Mouse (Mus musculus): ENCODE measurements around the gene Dph5.

The Dph5 gene

DNA sequence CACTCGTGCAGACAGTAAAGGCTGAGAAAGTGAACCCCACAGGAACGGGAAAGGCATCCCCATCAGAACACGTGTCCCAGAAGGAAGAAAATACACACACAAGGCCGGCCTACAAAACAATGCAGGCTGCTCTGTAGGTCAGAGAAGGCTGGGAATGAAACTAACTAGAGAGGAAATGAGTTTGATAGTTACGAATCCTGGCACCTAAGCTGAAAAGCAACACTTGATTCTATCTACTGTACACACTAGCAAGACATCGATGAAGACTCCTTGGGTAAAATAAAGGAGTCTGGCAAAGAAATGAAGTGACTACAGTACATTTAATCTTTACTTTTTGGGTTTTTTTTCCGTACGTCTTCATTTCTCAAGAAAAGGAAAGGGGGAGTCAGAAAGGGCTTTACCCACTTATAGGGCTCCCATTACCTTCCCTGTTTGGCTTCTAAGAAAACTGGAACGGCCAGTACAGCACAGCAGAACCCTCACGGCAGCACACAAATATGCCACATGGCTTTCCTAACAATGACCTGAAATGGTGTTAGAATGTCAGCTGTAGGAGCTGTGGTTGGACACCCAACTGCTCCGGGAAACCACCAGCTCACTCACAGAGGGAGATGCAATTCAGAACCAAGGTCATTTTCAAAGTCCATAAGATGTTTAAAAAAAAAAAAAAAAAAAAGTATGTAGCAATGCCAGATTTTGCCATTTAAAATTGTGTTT, 73.8 kb downstream of the Dph5 start:
- TF ChIP-seq GATA4 (IDR thresholded peaks at IDR 0.05; ENCODE audit: insufficient replicate concordance, low read length), result no peak

DNA sequence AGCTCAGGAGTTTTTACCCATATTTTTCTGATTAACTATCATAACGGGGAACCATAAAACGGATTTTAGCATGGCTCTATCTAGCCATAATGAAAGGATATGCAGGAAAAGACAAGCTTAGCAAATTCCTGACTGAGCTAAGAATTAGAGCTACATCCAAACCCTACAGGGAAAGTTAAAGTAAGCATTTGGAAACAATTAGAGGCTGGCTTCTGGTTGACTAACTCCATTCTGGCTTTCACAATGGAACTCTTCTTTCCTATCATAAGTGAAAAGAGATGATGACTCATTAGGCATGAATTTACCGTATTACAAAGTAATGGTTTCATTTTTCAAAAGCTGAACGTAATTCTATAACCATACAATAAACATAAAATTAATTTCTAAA, 74.4 kb downstream of the Dph5 start:
- no peak for TF ChIP-seq GATA4 (IDR thresholded peaks at IDR 0.05; ENCODE audit: insufficient replicate concordance, low read length)

DNA sequence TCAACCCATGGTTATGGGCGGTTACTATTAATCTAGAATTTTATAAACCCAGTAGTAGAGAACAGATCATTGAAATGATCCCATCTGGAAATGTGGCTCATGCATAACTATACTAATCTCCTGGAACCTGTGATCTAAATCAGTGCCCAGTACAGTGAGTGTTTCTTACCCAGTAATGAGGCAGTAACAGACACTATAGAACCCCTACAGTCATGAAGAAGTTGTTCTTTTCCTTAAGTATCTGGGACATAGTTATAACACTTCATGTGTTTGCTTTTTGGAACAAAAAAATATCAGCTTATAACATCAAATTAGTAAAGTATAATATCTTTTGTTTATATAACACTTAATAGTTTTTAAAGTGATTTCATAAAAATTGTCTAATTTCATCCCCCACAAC, 76.0 kb downstream of the Dph5 start:
- TF ChIP-seq GATA4 (IDR thresholded peaks at IDR 0.05; ENCODE audit: insufficient replicate concordance, low read length), result no peak

DNA sequence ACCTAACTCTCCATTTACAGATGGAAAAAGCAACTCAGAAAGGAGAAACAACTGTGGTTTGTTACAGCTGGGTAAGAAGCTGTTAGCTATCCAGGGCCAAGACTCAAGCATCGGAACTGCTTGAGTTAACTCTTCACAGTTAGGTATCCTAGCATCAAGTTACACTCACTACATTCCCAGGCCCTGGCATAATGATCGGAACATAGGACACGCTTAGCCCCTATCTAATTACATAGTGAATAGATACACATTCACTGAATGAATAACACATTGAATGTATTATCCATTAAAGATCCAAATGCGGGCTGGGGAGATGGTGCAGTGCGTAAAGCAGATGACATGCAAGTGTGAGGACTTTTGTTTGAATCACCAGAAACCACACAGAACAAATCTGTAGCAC, 76.4 kb downstream of the Dph5 start:
- no peak for TF ChIP-seq GATA4 (IDR thresholded peaks at IDR 0.05; ENCODE audit: insufficient replicate concordance, low read length)

DNA sequence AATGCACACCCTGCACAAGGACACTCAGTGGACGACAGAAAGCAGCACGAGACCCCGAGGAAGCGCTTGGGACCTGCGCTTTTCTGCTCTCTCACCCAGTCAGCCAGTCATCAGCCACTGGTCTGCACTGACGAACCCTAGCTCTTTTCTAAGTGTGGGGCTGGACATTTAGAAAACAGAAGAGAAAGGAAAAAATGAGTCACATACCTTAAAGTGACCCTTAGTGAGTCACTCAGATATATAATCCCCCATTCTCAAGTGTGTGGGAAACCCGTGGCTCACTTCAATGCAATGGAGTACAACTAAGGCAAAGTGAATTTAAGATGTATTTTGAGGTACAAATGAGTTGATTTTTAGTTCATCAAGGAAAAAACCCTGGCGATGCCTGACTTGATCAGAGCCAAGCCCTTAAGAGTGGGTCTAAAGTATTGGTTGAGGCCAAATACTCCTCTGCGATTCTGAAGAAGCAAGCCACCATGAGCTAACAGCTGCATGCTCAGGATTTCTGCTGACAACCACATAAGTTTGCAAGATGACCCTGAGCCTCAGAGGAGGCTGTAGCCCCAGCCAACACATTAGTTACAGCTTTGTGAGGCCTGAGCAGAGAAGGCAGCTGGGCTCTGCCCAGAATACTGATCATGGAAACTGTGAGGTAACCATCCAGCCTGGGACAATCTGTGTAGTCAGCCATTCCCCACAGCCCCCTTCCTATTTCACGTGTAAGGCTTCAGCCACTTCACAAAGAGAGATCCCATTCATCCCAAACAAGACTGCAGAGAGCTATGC, 81.3 kb downstream of the Dph5 start:
- no peak for TF ChIP-seq GATA4 (IDR thresholded peaks at IDR 0.05; ENCODE audit: insufficient replicate concordance, low read length)

DNA sequence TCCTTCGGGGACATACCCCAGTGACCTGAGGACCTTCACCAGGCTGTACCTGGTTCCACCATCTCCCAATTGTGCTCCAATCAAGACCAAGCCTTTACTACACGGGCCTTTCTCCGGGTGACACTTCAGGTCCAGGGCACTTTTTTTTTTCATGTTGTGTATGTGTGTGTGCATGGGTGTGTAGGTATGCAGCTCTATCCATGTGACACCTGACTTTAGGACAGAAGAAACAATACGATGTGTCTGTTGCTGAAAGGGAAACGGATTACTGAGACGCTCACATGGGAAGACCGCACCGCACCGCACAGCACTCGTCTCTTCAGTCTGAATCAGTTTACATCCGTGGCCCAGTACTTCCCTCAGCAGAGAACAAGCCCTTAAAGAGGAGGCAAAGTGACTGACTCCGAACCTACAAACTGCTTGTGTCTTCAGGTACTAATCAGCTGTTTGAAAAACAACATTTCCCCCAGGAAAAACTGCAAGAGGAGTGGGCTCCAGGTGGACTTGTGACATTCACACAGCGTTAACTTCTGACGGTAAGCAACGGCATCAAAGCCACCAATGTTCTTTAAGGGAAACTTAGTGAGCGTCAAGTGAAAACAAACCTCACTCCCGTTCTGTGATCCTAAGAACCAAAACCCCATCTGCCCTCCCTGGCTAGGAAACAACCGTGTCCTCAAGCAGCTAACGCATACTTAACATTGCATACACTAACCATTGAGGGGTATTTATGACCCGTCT, 83.6 kb downstream of the Dph5 start:
- no peak for TF ChIP-seq GATA4 (IDR thresholded peaks at IDR 0.05; ENCODE audit: insufficient replicate concordance, low read length)

DNA sequence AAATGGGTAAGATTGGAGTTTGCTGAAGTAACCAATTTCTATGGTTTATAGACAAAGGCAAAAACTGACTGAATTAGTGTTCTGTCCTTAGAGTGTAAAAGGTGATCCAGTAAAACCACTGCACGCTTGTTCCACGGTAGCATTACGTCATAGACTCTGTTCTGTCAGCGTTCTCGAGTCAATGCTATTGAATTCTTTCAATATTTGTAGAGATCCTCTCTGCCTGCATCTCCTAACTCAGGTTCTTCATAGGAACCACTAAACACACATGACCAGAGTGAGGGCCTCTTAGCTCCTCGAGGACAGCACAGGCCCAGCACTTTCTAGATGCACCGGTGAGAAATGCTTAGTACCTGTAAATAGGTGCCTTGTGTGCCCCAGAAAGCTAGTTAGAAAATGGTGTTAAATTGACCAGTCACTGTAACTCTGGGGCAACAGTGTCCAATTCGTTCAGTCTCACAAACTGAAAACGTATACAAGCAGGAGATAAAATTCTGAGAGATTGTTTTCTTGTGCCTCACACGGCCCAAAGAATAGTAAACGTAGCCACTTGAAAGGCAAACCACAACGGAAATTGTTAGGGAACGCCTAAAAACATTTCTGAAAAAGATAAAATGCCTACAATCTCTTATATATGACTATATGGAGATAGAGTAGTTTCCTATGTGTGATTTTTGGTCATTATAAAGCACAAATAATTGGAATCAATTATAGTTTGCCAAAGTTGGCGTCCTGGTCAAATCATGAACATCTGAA, 84.4 kb downstream of the Dph5 start:
- no peak for TF ChIP-seq GATA4 (IDR thresholded peaks at IDR 0.05; ENCODE audit: insufficient replicate concordance, low read length)

DNA sequence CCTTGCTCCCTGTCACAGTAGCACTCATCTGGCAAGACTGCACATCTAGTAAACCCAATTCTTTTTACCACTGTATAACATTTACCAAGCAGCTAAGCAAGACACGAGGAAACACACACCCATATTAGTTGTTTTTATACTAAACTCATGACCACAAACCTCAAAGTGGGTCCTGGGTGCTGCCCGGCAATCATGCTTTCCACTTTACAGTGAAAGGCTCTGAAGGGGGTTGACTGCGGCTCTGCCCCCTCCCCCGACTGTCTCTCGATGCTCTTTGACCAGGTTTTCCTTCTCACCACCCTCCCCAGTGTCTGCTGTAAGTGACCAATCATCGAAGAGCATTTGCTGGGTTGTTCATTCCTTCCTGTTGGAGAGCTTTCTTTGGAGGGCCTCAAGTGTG, 86.6 kb downstream of the Dph5 start:
- TF ChIP-seq GATA4 (IDR thresholded peaks at IDR 0.05; ENCODE audit: insufficient replicate concordance, low read length), result no peak

DNA sequence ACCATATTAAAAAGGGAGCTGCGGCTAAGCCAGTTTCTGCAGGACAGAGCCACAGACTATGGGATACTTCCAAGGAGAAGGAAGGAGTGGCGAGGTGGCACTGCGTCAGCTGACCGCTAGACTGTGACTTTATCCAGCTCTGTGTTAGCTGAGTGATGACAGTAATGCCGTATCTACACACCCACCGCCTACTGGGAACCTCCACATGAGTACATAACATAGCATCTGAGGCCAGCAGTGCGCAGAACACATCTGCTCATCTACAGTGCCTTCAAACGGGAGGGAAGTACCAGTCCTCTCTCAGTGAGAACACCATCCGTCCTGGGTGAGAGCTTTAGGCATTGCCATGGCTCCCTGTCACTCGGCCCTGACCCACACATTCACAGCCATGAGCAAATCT, 87.4 kb downstream of the Dph5 start:
- no peak for TF ChIP-seq GATA4 (IDR thresholded peaks at IDR 0.05; ENCODE audit: insufficient replicate concordance, low read length)

DNA sequence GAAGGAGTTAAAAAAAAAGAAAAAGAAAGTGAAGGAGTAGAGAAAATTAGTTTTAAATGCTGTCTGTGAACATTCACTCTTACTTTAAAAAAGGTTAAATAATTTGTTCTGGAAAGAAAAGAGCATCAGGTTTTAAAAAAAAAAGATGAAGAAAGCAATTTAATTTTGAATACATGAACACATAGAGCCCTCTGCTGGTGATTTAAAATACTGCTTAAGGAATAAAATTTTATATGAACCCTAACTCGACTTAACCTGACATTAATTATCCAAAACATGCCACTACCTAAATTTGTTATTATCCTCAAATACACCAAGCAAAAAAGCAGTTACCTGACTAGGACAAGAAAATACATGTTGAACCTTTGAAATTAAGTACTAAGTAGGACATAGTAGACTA, 91.4 kb downstream of the Dph5 start:
- no peak for TF ChIP-seq GATA4 (IDR thresholded peaks at IDR 0.05; ENCODE audit: insufficient replicate concordance, low read length)

DNA sequence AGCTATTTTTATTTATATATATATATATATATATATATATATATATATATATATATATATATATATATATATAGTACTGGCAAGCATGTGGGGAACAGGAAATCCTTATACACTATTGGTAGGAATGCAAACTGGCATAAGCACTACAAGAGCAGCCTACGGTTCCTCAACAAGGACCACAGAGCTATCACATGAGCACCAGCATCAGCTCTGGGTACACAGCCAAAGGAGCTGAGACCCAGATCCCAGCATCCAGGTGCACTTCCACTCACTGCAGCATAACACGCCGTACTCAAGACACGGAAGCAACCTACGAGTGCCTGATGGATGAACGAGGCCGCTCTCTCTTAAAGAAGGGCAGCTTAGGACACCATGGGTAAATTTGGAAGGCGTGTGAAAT, 95.6 kb downstream of the Dph5 start:
- TF ChIP-seq GATA4 (IDR thresholded peaks at IDR 0.05; ENCODE audit: insufficient replicate concordance, low read length), result no peak

All from liver, adult (tissue).